Mouse (Mus musculus) heart, postnatal 36 days (tissue): ENCODE results near the gene Plekhn1. TPM values are rescaled to one million over a fixed set of nuclear protein-coding genes. Genes with fewer than 3 reads are reported as not detected.

Experiments used
- DNase-seq, 2 experiments: peaks; one replicate each; pipeline ENCODE4 v3.0.0; 2021 to 2022
- intact Hi-C: fragments of 180-260 bp; cut with DNase I; formaldehyde crosslinking; loops from one replicate; pipeline ENCODE4 v1.15.1; 2025
- microRNA-seq, 2 experiments: library from miRNA; unstranded; fragments of <30 nt; microRNA quantifications; one replicate each; pipeline ENCODE4 v1.2.0; 2021; ENCODE audit warnings: borderline number of aligned reads in 2 of 2
- total RNA-seq, 2 experiments: library from RNA; stranded (reverse); gene quantifications; 2 replicates each; pipeline ENCODE4 v1.2.3; 2021

Plekhn1 gene
- total RNA-seq, 2 experiments from 2014 or later: 9.2 to 10.2 TPM

GRCm38 (mm10) chr4:156188162-156188810, 46.4 kb downstream of the Plekhn1 start:
- intact Hi-C loops: no loop called here
- no peak for DNase-seq

- DNase-seq: no peak
- intact Hi-C loops: no loop called here
These were observed 48.5 kb downstream of the Plekhn1 start for GRCm38 (mm10) chr4:156185950-156186850.

GRCm38 (mm10) chr4:156185456-156185949, 49.2 kb downstream of the Plekhn1 start:
- intact Hi-C loops: no loop called here
- no peak for DNase-seq

DNA sequence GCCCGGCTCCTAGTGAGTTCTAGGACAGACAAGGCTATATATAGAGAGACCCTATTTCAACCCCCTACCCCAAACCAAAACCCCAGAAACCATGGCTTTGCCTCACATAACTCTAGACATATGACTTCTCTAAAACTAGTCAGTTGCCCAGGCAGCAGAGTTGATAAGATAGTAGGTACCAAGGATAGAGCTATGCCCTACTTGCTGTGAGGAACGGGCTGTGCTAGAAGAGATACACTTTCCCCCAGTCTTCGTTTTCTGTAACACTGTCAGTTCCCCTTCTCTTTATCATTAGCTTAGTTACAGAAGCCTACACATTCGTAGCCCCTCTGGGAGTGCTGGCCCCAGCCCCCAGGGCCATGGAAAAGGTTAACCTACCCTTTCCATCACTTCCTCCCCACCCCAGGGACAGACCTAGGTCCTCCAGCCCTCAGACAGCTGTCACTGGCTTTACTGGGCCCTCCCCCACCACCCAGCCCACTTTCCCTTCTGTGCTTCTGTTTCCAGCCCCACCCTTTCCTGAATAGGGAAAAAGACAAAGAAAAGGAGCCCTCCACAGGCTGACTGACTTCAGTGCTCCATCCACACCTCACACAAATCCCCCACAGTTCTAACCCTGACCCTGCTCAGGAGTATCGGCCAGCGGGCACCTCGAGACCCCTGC, 50.2 kb downstream of the Plekhn1 start:
- no peak for DNase-seq
- intact Hi-C loops: no loop called here

GRCm38 (mm10) chr4:156183747-156184146, 50.9 kb downstream of the Plekhn1 start:
- intact Hi-C loops: no loop called here
- DNase-seq: no peak

DNA sequence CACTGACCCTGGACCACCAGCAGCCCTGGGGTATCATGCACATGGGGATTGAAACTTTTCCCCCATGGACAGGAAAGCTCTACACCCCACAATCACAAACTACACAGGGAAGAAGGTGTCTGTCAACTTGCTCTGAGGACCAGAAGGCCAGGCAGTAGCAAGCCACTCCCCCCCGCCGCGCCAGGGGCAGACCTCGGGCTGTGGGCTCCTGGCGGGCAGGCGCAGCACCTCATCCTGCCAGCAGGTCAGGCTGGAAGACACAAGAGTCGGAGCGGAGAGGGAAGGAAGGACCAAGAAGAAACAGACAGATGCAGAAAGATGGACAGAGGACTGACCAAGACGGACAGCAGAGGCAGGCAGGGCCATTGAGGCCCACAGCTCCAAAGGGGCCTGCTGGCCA, 57.0 kb downstream of the Plekhn1 start:
- DNase-seq: no peak
- intact Hi-C loops: no loop called here

- intact Hi-C loops: no loop called here
- peak; percentile 44 to 49 for DNase-seq
These were observed 62.8 kb downstream of the Plekhn1 start for GRCm38 (mm10) chr4:156171828-156172227.

Small RNA genes within 50 kb of the gene (microRNA-seq; reads per million reads assigned to microRNA genes)
- gene Mir7658: 0.67 to 7.2 reads per million in 2 experiments

Other genes starting within 250 kb of the Plekhn1 start
- 1 to 10 TPM; 2.2 to 2.4 TPM for gene B3galt6, start 242.2 kb downstream of the Plekhn1 start, total RNA-seq
- 10 to 100 TPM; 77.9 to 89.1 TPM for gene Sdf4, start 242.0 kb downstream of the Plekhn1 start, total RNA-seq
- gene Tnfrsf4, start 221.0 kb downstream of the Plekhn1 start, total RNA-seq: under 1 TPM; 0.27 to 0.39 TPM
- not detected for gene Tnfrsf18, start 208.7 kb downstream of the Plekhn1 start, total RNA-seq
- gene Ttll10, start 175.4 kb downstream of the Plekhn1 start, total RNA-seq: not detected
- 1 to 10 TPM; 3.0 TPM for gene 9430015G10Rik, start 124.9 kb downstream of the Plekhn1 start, total RNA-seq
- gene Rnf223, start 104.3 kb downstream of the Plekhn1 start, total RNA-seq: under 1 TPM in 1 of 2 experiments, not detected in 1; 0.11 TPM
- gene Agrn, start 37.4 kb downstream of the Plekhn1 start, total RNA-seq: 10 to 100 TPM; 34.8 to 42.1 TPM
- 1 to 10 TPM; 3.5 to 7.0 TPM for gene Isg15, start 34.0 kb downstream of the Plekhn1 start, total RNA-seq
- gene AW011738, start 31.6 kb downstream of the Plekhn1 start, total RNA-seq: 1 to 10 TPM; 7.7 to 8.4 TPM
- gene Perm1, start 19.0 kb downstream of the Plekhn1 start, total RNA-seq: 100 to 1,000 TPM; 208 to 223 TPM
- 10 to 100 TPM; 25.0 to 25.9 TPM for gene Noc2l, start 1.2 kb upstream of the Plekhn1 start, total RNA-seq
- gene Samd11, start 20.8 kb upstream of the Plekhn1 start, total RNA-seq: not detected
- not detected for gene Vmn2r-ps159, start 96.2 kb upstream of the Plekhn1 start, total RNA-seq